Mouse (Mus musculus) thymus, adult 2 months (tissue): Measurements from ENCODE around the gene Kti12.

ENCODE experiments used
- CTCF ChIP-seq: fragments of 200-500 bp; IDR thresholded peaks from 2 replicates; pipeline ENCODE4 v1.5.1; 2012; ENCODE audit warnings: mild to moderate bottlenecking, control low read depth, low read length, moderate library complexity, borderline replicate concordance; ENCODE audit not compliant: control insufficient read depth, poor library complexity, insufficient read depth; ENCODE audit errors: extremely low read depth
- POLR2A ChIP-seq: fragments of 200-500 bp; IDR thresholded peaks from 2 replicates; pipeline ENCODE4 v1.6.1; 2012; ENCODE audit warnings: mild to moderate bottlenecking, low read length, control low read depth, moderate library complexity; ENCODE audit not compliant: control insufficient read depth, poor library complexity, insufficient read depth; ENCODE audit errors: extremely low read depth

GRCm38 (mm10) chr4:108877901-108878300 is 30.3 kb downstream of the Kti12 start:
- TF ChIP-seq CTCF (no peak), POLR2A (no peak)
